Mouse (Mus musculus) liver, embryonic 16.5 days (tissue): ENCODE results near the gene Cd276. TPM values are rescaled to one million over a fixed set of nuclear protein-coding genes. Genes with fewer than 3 reads are reported as not detected.

Experiments
- ATAC-seq: fragments of 200-750 bp; cut with Nextera tagmentation; 2 replicates; pipeline ENCODE4 v1.8.0; 2017; ENCODE audit warnings: low read depth, mild to moderate bottlenecking, moderate number of reproducible peaks, moderate library complexity
- H3K27ac ChIP-seq: fragments of 300-500 bp; sonication (generic); 2 replicates; pipeline ENCODE4 v1.5.1; 2014; ENCODE audit warnings: mild to moderate bottlenecking, low read length
- H3K27me3 ChIP-seq: fragments of 300-500 bp; sonication (generic); 2 replicates; pipeline ENCODE4 v1.6.1; 2014; ENCODE audit warnings: low read depth, low read length, mixed read lengths; ENCODE audit not compliant: control insufficient read depth, insufficient read depth
- H3K36me3 ChIP-seq: fragments of 300-500 bp; sonication (generic); 2 replicates; pipeline ENCODE4 v1.6.1; 2014; ENCODE audit warnings: mild to moderate bottlenecking; ENCODE audit not compliant: control insufficient read depth, insufficient read depth
- H3K4me1 ChIP-seq: fragments of 300-500 bp; sonication (generic); 2 replicates; pipeline ENCODE4 v1.6.1; 2014; ENCODE audit warnings: low read depth, low read length, mixed read lengths; ENCODE audit not compliant: control insufficient read depth
- H3K4me2 ChIP-seq: fragments of 300-500 bp; sonication (generic); 2 replicates; pipeline ENCODE4 v1.6.1; 2014; ENCODE audit warnings: low read depth, low read length, mixed read lengths
- H3K4me3 ChIP-seq: fragments of 300-500 bp; sonication (generic); 2 replicates; pipeline ENCODE4 v1.5.1; 2014; ENCODE audit warnings: low read depth, mild to moderate bottlenecking, low read length
- H3K9ac ChIP-seq: fragments of 300-500 bp; sonication (generic); 2 replicates; pipeline ENCODE4 v1.6.1; 2014; ENCODE audit warnings: low read depth, low read length
- H3K9me3 ChIP-seq: fragments of 300-500 bp; sonication (generic); replicated peaks from 2 replicates; pipeline ENCODE4 v1.6.1; 2016; ENCODE audit warnings: low read length; ENCODE audit not compliant: control insufficient read depth
- WGBS: fragments of 180-500 bp; shearing (Covaris S2); extraction: QIAGEN DNeasy Blood & Tissue Kit; methylation state at CpG from one replicate; pipeline ENCODE4 v1.1.7; 2014; ENCODE audit not compliant: insufficient replicate concordance; 5-methylcytosine and 5-hydroxymethylcytosine counted together
- polyA plus RNA-seq: library from polyadenylated mRNA; unstranded; fragments of >200 nt; fragmentation: Nextera tagmentation; extraction: Ambion mirVana; gene quantifications from 2 replicates; pipeline ENCODE4 v1.2.1, GENCODE M21; 2015

The Cd276 gene
- polyA plus RNA-seq, 1 experiment from 2014 or later: 1.6 TPM

- H3K4me3 ChIP-seq: no peak overlapping the region
- no peaks in the 10 kb centered on the region for H3K36me3 ChIP-seq
- H3K4me1 ChIP-seq: peaks cover 3% of the 10 kb centered on the region
- no peaks in the 10 kb centered on the region for H3K9me3 ChIP-seq
- no peak overlapping the region for H3K27ac ChIP-seq
- no peak overlapping the region for H3K9ac ChIP-seq
- 46% methylated on average over 4 of the region's 4 CpGs for WGBS
- H3K4me2 ChIP-seq: no peak overlapping the region
- no peaks in the 10 kb centered on the region for H3K27me3 ChIP-seq
- no peak for ATAC-seq
Observed at GRCm38 (mm10) chr9:58544879-58545324, 10.3 kb downstream of the Cd276 start.

DNA sequence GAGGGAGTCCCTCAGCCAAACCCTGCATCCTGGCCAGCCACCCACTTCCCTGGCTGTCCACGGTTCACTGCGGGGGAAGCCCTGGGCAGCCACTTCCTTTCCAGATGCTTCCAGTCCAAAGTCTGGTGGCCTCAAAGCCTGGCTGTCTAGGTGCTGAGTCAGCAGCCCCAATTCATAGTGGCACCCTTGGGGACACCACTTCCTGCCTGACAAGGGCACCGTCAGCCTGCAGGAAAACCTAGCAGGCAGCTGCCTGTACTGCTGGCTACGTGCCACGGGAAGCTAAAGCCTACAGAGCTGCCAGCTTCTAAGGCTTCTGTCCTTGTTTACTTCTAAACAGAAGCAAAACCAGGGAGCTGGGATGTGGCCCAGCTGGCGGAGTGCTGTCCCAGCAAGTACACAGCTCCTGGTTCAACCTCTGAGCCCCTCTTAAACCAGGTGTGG lies 13.3 kb downstream of the Cd276 start:
- no peak overlapping the region for H3K4me2 ChIP-seq
- H3K4me1 ChIP-seq: peaks cover 3% of the 10 kb centered on the region
- H3K36me3 ChIP-seq: no peaks in the 10 kb centered on the region
- H3K27ac ChIP-seq: no peak overlapping the region
- H3K27me3 ChIP-seq: no peaks in the 10 kb centered on the region
- no peak overlapping the region for H3K9ac ChIP-seq
- H3K9me3 ChIP-seq: no peaks in the 10 kb centered on the region
- no peak overlapping the region for H3K4me3 ChIP-seq
- WGBS: 17% methylated on average over 6 of the region's 6 CpGs
- ATAC-seq: peak; percentile 27; the same call in 1 of the 2 replicates

DNA sequence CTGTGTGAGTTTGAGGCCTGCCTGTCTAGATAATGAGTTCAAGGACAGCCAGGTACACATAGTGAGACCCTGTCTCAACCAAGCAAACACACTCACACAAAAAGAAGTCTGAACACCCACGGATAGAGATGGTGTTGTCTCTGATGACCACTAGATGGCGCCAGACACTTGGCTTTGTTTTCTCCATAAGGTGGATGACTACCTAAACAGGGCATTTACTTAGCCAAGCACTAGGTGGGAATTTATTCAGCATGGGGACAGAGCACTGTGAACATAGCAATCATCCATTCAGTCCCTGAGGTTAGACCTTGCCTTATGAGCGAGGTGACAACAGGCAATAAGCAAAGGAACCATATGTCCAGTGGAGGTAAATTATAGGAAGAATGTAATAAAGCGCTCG lies 15.4 kb downstream of the Cd276 start:
- WGBS: 42% methylated on average over 5 of the region's 5 CpGs
- Histone ChIP-seq H3K27ac (no peak overlapping the region), H3K4me1 (peaks cover 3% of the 10 kb centered on the region), H3K9ac (no peak overlapping the region), H3K4me3 (no peak overlapping the region), H3K4me2 (no peak overlapping the region), H3K9me3 (no peaks in the 10 kb centered on the region), H3K27me3 (no peaks in the 10 kb centered on the region), H3K36me3 (no peaks in the 10 kb centered on the region)
- ATAC-seq: no peak

DNA sequence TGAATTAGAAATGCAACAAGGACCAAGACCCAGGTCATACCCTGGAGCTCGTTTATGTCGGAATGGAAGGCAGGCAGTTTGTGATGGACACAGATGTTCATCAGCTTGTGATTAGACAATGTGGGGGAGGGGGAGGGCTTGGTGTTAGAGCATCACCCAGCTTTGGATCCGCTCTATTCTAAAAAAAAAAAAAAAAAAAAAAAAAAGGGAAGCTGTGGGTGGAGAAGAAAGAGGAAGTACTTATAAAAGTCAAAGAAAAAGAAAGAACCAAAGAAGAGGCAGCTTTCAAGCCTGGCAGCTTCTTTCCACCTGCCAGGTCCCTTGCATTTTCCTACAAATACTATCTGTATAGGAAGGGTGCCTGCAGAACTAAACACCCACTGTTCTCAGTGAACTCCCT lies 17.5 kb downstream of the Cd276 start:
- Histone ChIP-seq H3K36me3 (no peaks in the 10 kb centered on the region), H3K4me3 (no peak overlapping the region), H3K27me3 (no peaks in the 10 kb centered on the region), H3K4me1 (peaks cover 3% of the 10 kb centered on the region), H3K9me3 (no peaks in the 10 kb centered on the region), H3K4me2 (no peak overlapping the region), H3K9ac (no peak overlapping the region), H3K27ac (no peak overlapping the region)
- no peak for ATAC-seq
- 25% methylated on average over 3 of the region's 3 CpGs for WGBS

DNA sequence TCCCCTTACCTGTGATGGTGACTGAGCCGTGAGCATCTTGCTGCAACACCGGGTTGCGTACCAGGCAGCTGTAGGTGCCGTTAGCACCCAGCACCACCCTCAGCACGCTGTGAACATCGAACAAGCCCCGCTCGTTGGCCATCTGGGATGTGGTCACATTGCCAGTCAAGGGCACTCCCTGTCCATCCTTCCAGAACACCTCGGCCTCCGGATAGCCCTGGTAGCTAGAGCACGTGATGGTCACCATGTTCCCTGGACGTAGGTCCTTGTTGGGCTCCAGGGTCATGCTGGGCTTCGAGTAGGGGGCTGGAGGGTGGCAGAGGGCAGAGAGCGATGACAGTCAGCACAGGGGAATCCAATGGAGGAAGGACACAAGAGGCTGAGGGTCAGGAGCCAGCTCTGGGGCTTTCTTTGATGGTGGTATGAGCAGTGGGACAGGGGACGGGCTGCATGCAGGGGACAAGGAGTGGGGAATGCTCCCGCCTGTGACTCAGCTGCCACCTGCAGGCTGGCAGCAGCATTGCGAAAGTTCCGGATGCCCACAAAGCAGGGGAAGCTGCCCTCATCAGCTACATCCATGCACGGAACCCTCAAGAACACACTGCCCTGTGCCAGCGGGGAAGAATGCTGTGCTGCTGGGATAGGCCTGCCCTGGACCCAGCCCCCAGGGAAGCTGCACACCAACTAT lies 19.6 kb downstream of the Cd276 start:
- no peaks in the 10 kb centered on the region for H3K9me3 ChIP-seq
- ATAC-seq: no peak
- no peak overlapping the region for H3K4me2 ChIP-seq
- no peak overlapping the region for H3K4me3 ChIP-seq
- no peaks in the 10 kb centered on the region for H3K4me1 ChIP-seq
- H3K36me3 ChIP-seq: no peaks in the 10 kb centered on the region
- WGBS: 55% methylated on average over 20 of the region's 20 CpGs
- H3K9ac ChIP-seq: no peak overlapping the region
- no peaks in the 10 kb centered on the region for H3K27me3 ChIP-seq
- H3K27ac ChIP-seq: no peak overlapping the region

DNA sequence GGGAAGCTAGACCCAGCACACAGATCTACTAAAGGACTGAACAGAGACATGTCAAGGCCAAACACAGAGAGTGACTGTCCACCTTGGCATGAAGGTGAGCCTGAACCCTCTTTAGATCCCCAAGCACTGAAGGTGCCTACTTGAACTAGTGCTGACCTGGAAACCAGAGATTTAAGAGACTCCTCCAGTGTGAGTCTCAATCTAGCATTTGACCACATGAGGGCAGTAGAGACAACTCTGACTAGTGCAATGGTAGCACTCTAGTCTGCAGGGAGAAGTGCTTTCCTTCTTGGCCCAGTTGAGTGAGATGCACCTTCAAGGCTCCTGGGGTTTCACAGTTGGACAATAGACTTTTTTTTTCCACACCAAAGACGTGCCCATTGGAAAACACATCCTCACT lies 20.5 kb downstream of the Cd276 start:
- WGBS: 24% methylated on average over 1 of the region's 1 CpGs
- no peak for ATAC-seq
- H3K27ac ChIP-seq: no peak overlapping the region
- H3K4me1 ChIP-seq: no peaks in the 10 kb centered on the region
- no peaks in the 10 kb centered on the region for H3K27me3 ChIP-seq
- H3K9ac ChIP-seq: no peak overlapping the region
- H3K4me2 ChIP-seq: no peak overlapping the region
- H3K36me3 ChIP-seq: no peaks in the 10 kb centered on the region
- H3K9me3 ChIP-seq: no peaks in the 10 kb centered on the region
- H3K4me3 ChIP-seq: no peak overlapping the region

DNA sequence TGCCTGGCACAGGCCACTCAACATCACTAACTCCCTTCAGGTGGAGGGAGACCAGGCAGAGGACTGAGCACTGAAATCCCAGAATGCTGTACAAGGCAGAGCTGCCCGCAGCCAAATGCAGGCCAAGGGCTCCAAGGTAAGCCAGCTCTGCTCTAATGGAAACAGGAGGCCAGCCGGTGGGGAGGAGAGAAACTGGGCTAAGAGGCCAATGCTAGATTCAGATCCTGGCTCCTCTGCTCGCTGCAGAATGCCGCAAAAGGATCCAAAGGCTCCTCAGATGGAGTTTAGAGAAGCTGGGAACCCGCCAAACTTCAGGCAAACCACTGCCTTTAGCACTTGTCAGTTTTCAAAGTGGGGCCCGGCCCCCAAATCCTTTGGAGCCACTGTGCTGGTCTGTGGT lies 21.9 kb downstream of the Cd276 start:
- ATAC-seq: no peak
- Histone ChIP-seq H3K27me3 (no peaks in the 10 kb centered on the region), H3K9ac (no peak overlapping the region), H3K36me3 (no peaks in the 10 kb centered on the region), H3K4me2 (no peak overlapping the region), H3K4me1 (no peaks in the 10 kb centered on the region), H3K9me3 (no peaks in the 10 kb centered on the region), H3K4me3 (no peak overlapping the region), H3K27ac (no peak overlapping the region)
- WGBS: 68% methylated on average over 6 of the region's 6 CpGs

- Histone ChIP-seq H3K36me3 (no peaks in the 10 kb centered on the region), H3K9me3 (no peaks in the 10 kb centered on the region), H3K9ac (no peak overlapping the region), H3K27ac (no peak overlapping the region), H3K4me2 (no peak overlapping the region), H3K27me3 (no peaks in the 10 kb centered on the region), H3K4me1 (no peaks in the 10 kb centered on the region), H3K4me3 (no peak overlapping the region)
- 76% methylated on average over 4 of the region's 4 CpGs for WGBS
- ATAC-seq: no peak
Observed at GRCm38 (mm10) chr9:58532236-58532635, 23.0 kb downstream of the Cd276 start.

- ATAC-seq: no peak
- WGBS: 70% methylated on average over 13 of the region's 13 CpGs
- Histone ChIP-seq H3K4me2 (no peak overlapping the region), H3K4me1 (no peaks in the 10 kb centered on the region), H3K9me3 (no peaks in the 10 kb centered on the region), H3K36me3 (no peaks in the 10 kb centered on the region), H3K27ac (no peak overlapping the region), H3K4me3 (no peak overlapping the region), H3K27me3 (no peaks in the 10 kb centered on the region), H3K9ac (no peak overlapping the region)
Observed at GRCm38 (mm10) chr9:58530407-58530806, 24.8 kb downstream of the Cd276 start.
